Mouse (Mus musculus) brain, embryonic 14.5 days (tissue): ENCODE results near the gene Tpcn1.

Experiments
- CTCF ChIP-seq: fragments of 200-500 bp; IDR thresholded peaks from 2 replicates; pipeline ENCODE4 v1.5.1; 2012; ENCODE audit warnings: inconsistent platforms, mild to moderate bottlenecking, moderate library complexity, borderline replicate concordance; ENCODE audit not compliant: insufficient read depth, insufficient read length; ENCODE audit errors: extremely low read depth
- POLR2A ChIP-seq: fragments of 200-500 bp; IDR thresholded peaks from 2 replicates; pipeline ENCODE4 v1.6.1; 2012; ENCODE audit warnings: mild to moderate bottlenecking, inconsistent platforms, borderline replicate concordance; ENCODE audit not compliant: poor library complexity, insufficient read depth, insufficient read length, severe bottlenecking; ENCODE audit errors: extremely low read depth

GRCm38 (mm10) chr5:120619201-120619600, 30.7 kb upstream of the Tpcn1 start:
- TF ChIP-seq CTCF (peak; percentile 82), POLR2A (no peak)
